Mouse (Mus musculus) limb, embryonic 12.5 days (tissue): ENCODE data around the gene Nt5c. TPM values are rescaled to one million over a fixed set of nuclear protein-coding genes. Genes with fewer than 3 reads are reported as not detected.
A peak's percentile ranks its signal among the peaks of the same experiment; 100 is the strongest.
"Not testable (repeated sequence)": the region's sequence is repeated elsewhere in the genome, so short reads cannot be mapped to it uniquely, and the experiment has no call there.

Experiments
- ATAC-seq: fragments of 200-750 bp; cut with Nextera tagmentation; 2 replicates; pipeline ENCODE4 v1.8.0; 2017; ENCODE audit warnings: low read depth, moderate TSS enrichment; ENCODE audit not compliant: insufficient number of reproducible peaks, insufficient read depth, low FRiP score, low TSS enrichment
- H3K27ac ChIP-seq: fragments of 300-500 bp; sonication (generic); 2 replicates; pipeline ENCODE4 v1.5.1; 2016; ENCODE audit warnings: mild to moderate bottlenecking, moderate library complexity
- H3K27me3 ChIP-seq: fragments of 300-500 bp; sonication (generic); 2 replicates; pipeline ENCODE4 v1.6.1; 2016; ENCODE audit warnings: mild to moderate bottlenecking, moderate library complexity
- H3K36me3 ChIP-seq: fragments of 300-500 bp; sonication (generic); 2 replicates; pipeline ENCODE4 v1.6.1; 2016; ENCODE audit warnings: mild to moderate bottlenecking, moderate library complexity
- H3K4me1 ChIP-seq: fragments of 300-500 bp; sonication (generic); replicated peaks from 2 replicates; pipeline ENCODE4 v1.6.1; 2016
- H3K4me2 ChIP-seq: fragments of 300-500 bp; sonication (generic); 2 replicates; pipeline ENCODE4 v1.6.1; 2016; ENCODE audit warnings: mild to moderate bottlenecking, moderate library complexity
- H3K4me3 ChIP-seq: fragments of 300-500 bp; sonication (generic); replicated peaks from 2 replicates; pipeline ENCODE4 v1.5.1; 2016; ENCODE audit warnings: mild to moderate bottlenecking
- H3K9ac ChIP-seq: fragments of 300-500 bp; sonication (generic); replicated peaks from 2 replicates; pipeline ENCODE4 v1.6.1; 2016; ENCODE audit warnings: mild to moderate bottlenecking, moderate library complexity
- H3K9me3 ChIP-seq: fragments of 300-500 bp; sonication (generic); 2 replicates; pipeline ENCODE4 v1.6.1; 2016; ENCODE audit warnings: mild to moderate bottlenecking, moderate library complexity
- WGBS: fragments of 180-500 bp; shearing (Covaris S2); methylation state at CpG from one replicate; pipeline ENCODE4 v1.1.7; 2016; 5-methylcytosine and 5-hydroxymethylcytosine counted together
- polyA plus RNA-seq: library from polyadenylated mRNA; unstranded; fragments of >200 nt; fragmentation: Nextera tagmentation; extraction: Ambion mirVana; gene quantifications from 2 replicates; pipeline ENCODE4 v1.2.1, GENCODE M21; 2016

Gene Nt5c
- 66.2 and 78.2 TPM in 2 replicates for polyA plus RNA-seq

- peak within 1 kb of the TSS; percentile 76 for H3K4me2 ChIP-seq
- H3K27me3 ChIP-seq: no peaks in the 10 kb centered on the region
- no peaks in the 10 kb centered on the region for H3K9me3 ChIP-seq
- peak within 1 kb of the TSS; percentile 72 for H3K9ac ChIP-seq
- ATAC-seq: peak; percentile 71
- under 1% methylated on average over 43 of the region's 43 CpGs for WGBS
- H3K4me1 ChIP-seq: peaks cover 9% of the 10 kb centered on the region
- H3K36me3 ChIP-seq: peaks cover 13% of the 10 kb centered on the region; the same call in 1 of the 2 replicates
- peak within 1 kb of the TSS; percentile 71 for H3K4me3 ChIP-seq
- peak within 1 kb of the TSS; percentile 87 for H3K27ac ChIP-seq
These were observed at the start of gene Nt5c for GRCm38 (mm10) chr11:115491356-115492083. Gene Nt5c, minus strand, starts transcription at chr11:115491862.

- H3K9ac ChIP-seq: no peak overlapping the region
- H3K9me3 ChIP-seq: no peaks in the 10 kb centered on the region
- WGBS: 68% methylated on average over 2 of the region's 2 CpGs
- H3K4me3 ChIP-seq: no peak overlapping the region
- no peaks in the 10 kb centered on the region for H3K27me3 ChIP-seq
- H3K27ac ChIP-seq: no peak overlapping the region
- no peak overlapping the region for H3K4me2 ChIP-seq
- peaks cover 13% of the 10 kb centered on the region for H3K36me3 ChIP-seq
- ATAC-seq: no peak
- H3K4me1 ChIP-seq: peaks cover 16% of the 10 kb centered on the region
These were observed 46.4 kb upstream of the Nt5c start for GRCm38 (mm10) chr11:115538045-115538444.

- no peaks in the 10 kb centered on the region for H3K9me3 ChIP-seq
- no peak for ATAC-seq
- H3K36me3 ChIP-seq: peaks cover 23% of the 10 kb centered on the region
- no peak overlapping the region for H3K9ac ChIP-seq
- H3K27ac ChIP-seq: peak overlapping the region; percentile 100
- no peaks in the 10 kb centered on the region for H3K27me3 ChIP-seq
- peaks cover 16% of the 10 kb centered on the region for H3K4me1 ChIP-seq
- H3K4me2 ChIP-seq: peak overlapping the region; percentile 76
- WGBS: 85% methylated on average over 10 of the region's 10 CpGs
- peak overlapping the region; percentile 93; the same call in 1 of the 2 replicates for H3K4me3 ChIP-seq
These were observed 45.4 kb upstream of the Nt5c start for GRCm38 (mm10) chr11:115536856-115537568.

- H3K27me3 ChIP-seq: no peaks in the 10 kb centered on the region
- peak; percentile 85 for ATAC-seq
- H3K9ac ChIP-seq: peak within 1 kb of the TSS; percentile 97
- 1% methylated on average over 62 of the region's 70 CpGs for WGBS
- peaks cover 30% of the 10 kb centered on the region for H3K36me3 ChIP-seq
- peak within 1 kb of the TSS; percentile 100 for H3K27ac ChIP-seq
- peak within 1 kb of the TSS; percentile 76 for H3K4me2 ChIP-seq
- H3K4me1 ChIP-seq: peaks cover 16% of the 10 kb centered on the region
- H3K4me3 ChIP-seq: peak within 1 kb of the TSS; percentile 93
- no peaks in the 10 kb centered on the region for H3K9me3 ChIP-seq
These were observed 44.5 kb upstream of the Nt5c start, which contains the start of gene Sumo2 for GRCm38 (mm10) chr11:115536038-115536681. Gene Sumo2, minus strand, starts transcription at chr11:115536276.

- Histone ChIP-seq H3K9ac (peak overlapping the region; percentile 97), H3K4me2 (peak overlapping the region; percentile 76), H3K27me3 (no peaks in the 10 kb centered on the region), H3K4me3 (peak overlapping the region; percentile 93), H3K36me3 (peaks cover 33% of the 10 kb centered on the region), H3K27ac (peak overlapping the region; percentile 100), H3K4me1 (peaks cover 16% of the 10 kb centered on the region), H3K9me3 (no peaks in the 10 kb centered on the region)
- peak; percentile 39 for ATAC-seq
- WGBS: under 1% methylated on average over 83 of the region's 84 CpGs
These were observed 43.9 kb upstream of the Nt5c start for GRCm38 (mm10) chr11:115535401-115536037.

GRCm38 (mm10) chr11:115534759-115535371 is 43.2 kb upstream of the Nt5c start:
- H3K4me1 ChIP-seq: peaks cover 16% of the 10 kb centered on the region
- WGBS: 5% methylated on average over 11 of the region's 11 CpGs
- H3K4me2 ChIP-seq: peak overlapping the region; percentile 76
- no peaks in the 10 kb centered on the region for H3K9me3 ChIP-seq
- H3K27ac ChIP-seq: peak overlapping the region; percentile 100
- ATAC-seq: no peak
- no peaks in the 10 kb centered on the region for H3K27me3 ChIP-seq
- H3K4me3 ChIP-seq: peak overlapping the region; percentile 93
- peak overlapping the region; percentile 97 for H3K9ac ChIP-seq
- H3K36me3 ChIP-seq: peaks cover 40% of the 10 kb centered on the region

- H3K9me3 ChIP-seq, H3K4me2 ChIP-seq, H3K4me3 ChIP-seq, H3K9ac ChIP-seq, H3K4me1 ChIP-seq, H3K27me3 ChIP-seq, ATAC-seq, H3K27ac ChIP-seq: not testable (repeated sequence)
- H3K36me3 ChIP-seq: peaks cover 84% of the 10 kb centered on the region
- 85% methylated on average over 3 of the region's 3 CpGs for WGBS
These were observed 34.8 kb upstream of the Nt5c start for GRCm38 (mm10) chr11:115526446-115526845.

- peaks cover 61% of the 10 kb centered on the region for H3K36me3 ChIP-seq
- H3K4me3 ChIP-seq: no peak overlapping the region
- ATAC-seq: no peak
- H3K9ac ChIP-seq: no peak overlapping the region
- H3K27me3 ChIP-seq: no peaks in the 10 kb centered on the region
- 74% methylated on average over 2 of the region's 2 CpGs for WGBS
- no peak overlapping the region for H3K27ac ChIP-seq
- H3K4me1 ChIP-seq: no peaks in the 10 kb centered on the region
- no peak overlapping the region for H3K4me2 ChIP-seq
- no peaks in the 10 kb centered on the region for H3K9me3 ChIP-seq
These were observed 31.0 kb upstream of the Nt5c start for GRCm38 (mm10) chr11:115522703-115523102.

- Histone ChIP-seq H3K36me3 (peaks cover 57% of the 10 kb centered on the region), H3K4me1 (no peaks in the 10 kb centered on the region), H3K27ac (no peak overlapping the region), H3K27me3 (no peaks in the 10 kb centered on the region), H3K4me2 (no peak overlapping the region), H3K9me3 (no peaks in the 10 kb centered on the region), H3K9ac (no peak overlapping the region), H3K4me3 (no peak overlapping the region)
- 91% methylated on average over 2 of the region's 2 CpGs for WGBS
- ATAC-seq: no peak
These were observed 30.6 kb upstream of the Nt5c start for GRCm38 (mm10) chr11:115522238-115522637.

- 81% methylated on average over 4 of the region's 4 CpGs for WGBS
- no peak for ATAC-seq
- H3K27me3 ChIP-seq: no peaks in the 10 kb centered on the region
- H3K4me1 ChIP-seq: no peaks in the 10 kb centered on the region
- no peak overlapping the region for H3K9ac ChIP-seq
- no peak overlapping the region for H3K27ac ChIP-seq
- H3K4me3 ChIP-seq: no peak overlapping the region
- H3K36me3 ChIP-seq: peaks cover 45% of the 10 kb centered on the region
- H3K4me2 ChIP-seq: no peak overlapping the region
- H3K9me3 ChIP-seq: no peaks in the 10 kb centered on the region
These were observed 29.4 kb upstream of the Nt5c start for GRCm38 (mm10) chr11:115521080-115521479.
